Mouse (Mus musculus): ENCODE measurements around the gene Snx11. TPM values are rescaled to one million over a fixed set of nuclear protein-coding genes. Genes with fewer than 3 reads are reported as not detected.

Snx11 gene
- polyA plus RNA-seq, 1 experiment: 18.4 TPM

DNA sequence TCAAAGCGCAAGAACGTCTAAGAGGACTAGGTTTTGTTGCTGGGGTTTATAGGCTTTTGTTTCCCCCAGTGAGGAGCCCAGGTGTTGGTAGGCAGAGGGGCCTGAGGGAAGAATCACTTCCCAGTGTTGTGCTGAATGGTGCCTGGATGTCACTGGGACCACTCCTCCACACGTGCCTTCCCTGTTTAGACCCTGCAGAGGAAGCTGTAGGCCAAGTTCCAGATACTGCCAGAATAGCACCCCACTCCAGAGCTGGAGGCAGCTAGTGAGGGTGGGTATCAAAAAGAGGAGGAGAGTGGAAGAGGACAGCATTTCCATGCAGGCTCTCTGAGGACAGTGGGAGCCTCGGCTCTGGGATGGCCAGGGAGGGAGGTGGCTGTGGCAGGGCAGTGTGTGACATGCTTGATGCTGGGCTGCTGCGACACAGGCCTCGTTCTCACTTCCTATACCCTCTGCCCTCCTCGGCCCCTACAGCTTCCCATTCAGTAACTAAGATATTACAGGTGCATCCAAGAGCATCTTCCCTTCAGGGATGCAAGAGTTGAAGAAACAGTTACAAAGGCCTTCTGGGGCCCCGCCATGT is 40.9 kb upstream of the Snx11 start:
- Histone ChIP-seq H3K27me3 (ENCODE audit: control insufficient read depth, insufficient read depth, insufficient read length) (no peaks in the 10 kb centered on the region), H3K79me2 (ENCODE audit: control insufficient read depth, insufficient read depth) (peaks cover 83% of the 10 kb centered on the region)
- TF ChIP-seq POLR2AphosphoS2 (IDR thresholded peaks at IDR 0.05; ENCODE audit: insufficient read length, low read depth) (peak; percentile 69), MYOG (IDR thresholded peaks at IDR 0.05; ENCODE audit: control insufficient read depth in 1 of 3, insufficient read depth in 1 of 3, insufficient read length in 2 of 3, low read depth in 2 of 3) (no peak), POLR2A (IDR thresholded peaks at IDR 0.05; ENCODE audit: insufficient read length, low read depth) (peak; percentile 60), REST (IDR thresholded peaks at IDR 0.05; ENCODE audit: insufficient read depth, insufficient read length) (no peak)

DNA sequence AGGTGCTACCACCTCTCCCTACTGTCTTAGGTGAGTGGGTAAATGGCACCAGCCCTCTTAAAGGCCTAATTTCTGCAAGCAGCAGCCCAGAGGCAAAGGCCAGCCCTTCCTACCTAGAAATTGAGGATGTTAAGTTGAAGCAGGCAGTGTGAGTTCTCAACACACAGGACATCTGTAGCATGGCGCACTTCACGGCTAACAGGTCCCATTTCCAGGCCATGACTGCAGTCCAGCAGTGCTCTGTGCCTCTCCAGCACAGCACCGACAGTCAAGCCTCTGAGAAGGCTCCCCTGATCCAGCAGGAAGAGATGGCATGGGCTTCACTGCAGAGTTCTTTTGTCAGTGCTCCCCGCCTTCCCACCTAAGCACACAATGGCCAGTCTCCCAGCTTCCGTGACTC is 39.6 kb upstream of the Snx11 start:
- peaks cover 100% of the 10 kb centered on the region for H3K36me3 ChIP-seq (ENCODE audit: control insufficient read depth, insufficient read depth)
- H3K27me3 ChIP-seq (ENCODE audit: control insufficient read depth, insufficient read depth, insufficient read length): no peaks in the 10 kb centered on the region
- H3K4me2 ChIP-seq (ENCODE audit: low read depth): peak overlapping the region; percentile 18

More for the DNA sequence above, 40.9 kb upstream of the Snx11 start:
- Histone ChIP-seq H3ac (ENCODE audit: control insufficient read depth, insufficient read length) (no peak overlapping the region), H3K4me2 (ENCODE audit: low read depth) (peak overlapping the region; percentile 89), H3K36me3 (ENCODE audit: control insufficient read depth, insufficient read depth) (peaks cover 91% of the 10 kb centered on the region), H3K4me3 (no peak overlapping the region)

DNA sequence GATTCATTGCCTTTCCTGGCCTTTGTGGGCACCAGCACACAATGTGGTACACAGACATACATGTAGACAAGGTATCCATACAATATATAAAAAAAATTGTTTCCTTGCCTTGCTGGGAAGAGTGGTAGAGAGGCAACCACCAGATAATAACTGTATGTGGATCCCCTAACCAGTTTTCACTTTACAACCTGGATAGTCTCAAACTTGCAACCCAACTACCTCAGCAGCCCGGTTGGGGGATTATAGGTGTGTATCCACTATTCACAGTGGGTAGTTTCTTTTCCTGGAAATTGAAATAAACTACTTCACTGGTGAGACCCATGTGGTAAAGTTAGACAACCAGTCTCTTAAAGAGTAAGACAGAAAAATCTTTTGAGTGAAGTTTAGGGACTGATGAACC is 39.1 kb upstream of the Snx11 start:
- H3K36me3 ChIP-seq (ENCODE audit: control insufficient read depth, insufficient read depth): peaks cover 97% of the 10 kb centered on the region
- H3K27me3 ChIP-seq (ENCODE audit: control insufficient read depth, insufficient read depth, insufficient read length): no peaks in the 10 kb centered on the region
- no peak for TF ChIP-seq MYOD1 (IDR thresholded peaks at IDR 0.05; ENCODE audit: control insufficient read depth in 1 of 3, insufficient read length in 2 of 3, low read depth in 2 of 3)
- no peak for TF ChIP-seq MAX (IDR thresholded peaks at IDR 0.05; ENCODE audit: low read depth)
- TF ChIP-seq CEBPB (IDR thresholded peaks at IDR 0.05; ENCODE audit: insufficient read depth, poor library complexity, severe bottlenecking): no peak
- no peak for TF ChIP-seq POLR2A (IDR thresholded peaks at IDR 0.05; ENCODE audit: insufficient read length, low read depth)
- no peak for TF ChIP-seq E2F4 (IDR thresholded peaks at IDR 0.05; ENCODE audit: insufficient read depth)
- no peak for TF ChIP-seq REST (IDR thresholded peaks at IDR 0.05; ENCODE audit: insufficient read depth, insufficient read length)
- no peak for TF ChIP-seq MYOG (IDR thresholded peaks at IDR 0.05; ENCODE audit: control insufficient read depth in 1 of 3, insufficient read depth in 1 of 3, insufficient read length in 2 of 3, low read depth in 2 of 3)
- TF ChIP-seq USF1 (IDR thresholded peaks at IDR 0.05; ENCODE audit: low read depth): no peak
- TF ChIP-seq SRF (IDR thresholded peaks at IDR 0.05; ENCODE audit: control insufficient read depth, insufficient read length, low read depth): no peak
- TF ChIP-seq TCF3 (IDR thresholded peaks at IDR 0.05; ENCODE audit: insufficient read length, low read depth): no peak
- no peak for TF ChIP-seq POLR2AphosphoS2 (IDR thresholded peaks at IDR 0.05; ENCODE audit: insufficient read length, low read depth)
- TF ChIP-seq TCF12 (IDR thresholded peaks at IDR 0.05; ENCODE audit: insufficient read depth, poor library complexity, severe bottlenecking): no peak
- H3ac ChIP-seq (ENCODE audit: control insufficient read depth, insufficient read length): no peak overlapping the region
- H3K4me2 ChIP-seq (ENCODE audit: low read depth): no peak overlapping the region
- H3K4me3 ChIP-seq: no peak overlapping the region
- H3K79me2 ChIP-seq (ENCODE audit: control insufficient read depth, insufficient read depth): peaks cover 73% of the 10 kb centered on the region

More for the DNA sequence above, 39.6 kb upstream of the Snx11 start:
- TF ChIP-seq SRF (IDR thresholded peaks at IDR 0.05; ENCODE audit: control insufficient read depth, insufficient read length, low read depth) (no peak), POLR2AphosphoS2 (IDR thresholded peaks at IDR 0.05; ENCODE audit: insufficient read length, low read depth) (peak; percentile 93), POLR2A (IDR thresholded peaks at IDR 0.05; ENCODE audit: insufficient read length, low read depth) (peak; percentile 56)
- H3K79me2 ChIP-seq (ENCODE audit: control insufficient read depth, insufficient read depth): peaks cover 78% of the 10 kb centered on the region
- H3K4me3 ChIP-seq: no peak overlapping the region
- H3ac ChIP-seq (ENCODE audit: control insufficient read depth, insufficient read length): no peak overlapping the region

DNA sequence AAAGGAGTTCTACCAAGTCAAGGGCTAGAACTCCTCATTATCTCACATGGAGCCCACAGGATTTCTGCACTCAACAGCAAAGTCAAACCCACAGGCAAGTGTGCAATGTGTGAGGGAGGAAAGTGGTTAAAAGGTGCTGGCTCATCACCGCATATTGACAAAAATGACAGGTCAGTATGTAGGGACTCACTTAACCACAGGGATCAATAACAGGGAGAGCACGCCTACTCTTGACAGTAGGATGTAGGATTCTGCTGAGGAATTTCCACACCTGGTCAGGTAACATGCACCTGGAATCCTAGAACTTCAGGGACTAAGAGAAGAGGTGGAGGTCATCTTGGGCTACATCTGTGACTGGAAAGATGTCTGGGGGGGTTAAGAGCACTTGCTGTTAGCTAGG is 38.5 kb upstream of the Snx11 start:
- Histone ChIP-seq H3K27me3 (ENCODE audit: control insufficient read depth, insufficient read depth, insufficient read length) (no peaks in the 10 kb centered on the region), H3K4me3 (no peak overlapping the region), H3K4me2 (ENCODE audit: low read depth) (no peak overlapping the region), H3K36me3 (ENCODE audit: control insufficient read depth, insufficient read depth) (peaks cover 91% of the 10 kb centered on the region), H3K79me2 (ENCODE audit: control insufficient read depth, insufficient read depth) (peaks cover 67% of the 10 kb centered on the region), H3ac (ENCODE audit: control insufficient read depth, insufficient read length) (no peak overlapping the region)
- TF ChIP-seq POLR2A (IDR thresholded peaks at IDR 0.05; ENCODE audit: insufficient read length, low read depth) (peak; percentile 42), POLR2AphosphoS2 (IDR thresholded peaks at IDR 0.05; ENCODE audit: insufficient read length, low read depth) (peak; percentile 63), MYOD1 (IDR thresholded peaks at IDR 0.05; ENCODE audit: control insufficient read depth in 1 of 3, insufficient read length in 2 of 3, low read depth in 2 of 3) (no peak)

DNA sequence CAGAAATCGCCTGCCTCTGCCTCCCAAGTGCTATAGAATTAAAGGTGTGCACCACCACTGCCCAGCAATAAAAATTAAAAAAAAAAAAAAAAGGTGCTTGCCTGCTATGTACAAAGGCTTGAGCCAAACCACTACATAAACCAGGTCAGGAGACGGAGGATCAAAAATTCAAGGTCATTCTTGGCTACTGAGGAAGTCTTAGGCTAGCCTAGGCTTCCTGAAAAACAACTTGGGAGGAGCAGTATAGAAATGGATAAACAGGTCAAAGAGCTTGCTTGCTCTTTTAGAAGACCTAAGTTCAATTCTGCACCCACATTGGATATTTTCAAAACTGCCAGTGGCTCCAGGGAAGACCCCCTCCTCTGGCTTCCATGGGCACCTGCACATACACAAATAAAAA is 37.1 kb upstream of the Snx11 start:
- Histone ChIP-seq H3K4me2 (ENCODE audit: low read depth) (no peak overlapping the region), H3ac (ENCODE audit: control insufficient read depth, insufficient read length) (no peak overlapping the region), H3K4me3 (no peak overlapping the region), H3K79me2 (ENCODE audit: control insufficient read depth, insufficient read depth) (peaks cover 52% of the 10 kb centered on the region), H3K27me3 (ENCODE audit: control insufficient read depth, insufficient read depth, insufficient read length) (no peaks in the 10 kb centered on the region), H3K36me3 (ENCODE audit: control insufficient read depth, insufficient read depth) (peaks cover 86% of the 10 kb centered on the region)
- TF ChIP-seq POLR2AphosphoS2 (IDR thresholded peaks at IDR 0.05; ENCODE audit: insufficient read length, low read depth) (no peak), POLR2A (IDR thresholded peaks at IDR 0.05; ENCODE audit: insufficient read length, low read depth) (no peak), USF1 (IDR thresholded peaks at IDR 0.05; ENCODE audit: low read depth) (no peak), CEBPB (IDR thresholded peaks at IDR 0.05; ENCODE audit: insufficient read depth, poor library complexity, severe bottlenecking) (no peak), E2F4 (IDR thresholded peaks at IDR 0.05; ENCODE audit: insufficient read depth) (no peak), MAX (IDR thresholded peaks at IDR 0.05; ENCODE audit: low read depth) (no peak), TCF12 (IDR thresholded peaks at IDR 0.05; ENCODE audit: insufficient read depth, poor library complexity, severe bottlenecking) (no peak), MYOG (IDR thresholded peaks at IDR 0.05; ENCODE audit: control insufficient read depth in 1 of 3, insufficient read depth in 1 of 3, insufficient read length in 2 of 3, low read depth in 2 of 3) (no peak), REST (IDR thresholded peaks at IDR 0.05; ENCODE audit: insufficient read depth, insufficient read length) (no peak), SRF (IDR thresholded peaks at IDR 0.05; ENCODE audit: control insufficient read depth, insufficient read length, low read depth) (no peak), MYOD1 (IDR thresholded peaks at IDR 0.05; ENCODE audit: control insufficient read depth in 1 of 3, insufficient read length in 2 of 3, low read depth in 2 of 3) (no peak), TCF3 (IDR thresholded peaks at IDR 0.05; ENCODE audit: insufficient read length, low read depth) (no peak)

All from myocyte (in vitro differentiated cells).